Mouse (Mus musculus): ENCODE results near the gene Pgm1. TPM values are rescaled to one million over a fixed set of nuclear protein-coding genes. Genes with fewer than 3 reads are reported as not detected.

Pgm1 gene
- total RNA-seq (2014; rRNA removed) (124 and 125 TPM in 2 replicates), polyA plus RNA-seq (2015; fragmentation: Nextera tagmentation; extraction: Ambion mirVana) (125 and 128 TPM in 2 replicates)

DNA sequence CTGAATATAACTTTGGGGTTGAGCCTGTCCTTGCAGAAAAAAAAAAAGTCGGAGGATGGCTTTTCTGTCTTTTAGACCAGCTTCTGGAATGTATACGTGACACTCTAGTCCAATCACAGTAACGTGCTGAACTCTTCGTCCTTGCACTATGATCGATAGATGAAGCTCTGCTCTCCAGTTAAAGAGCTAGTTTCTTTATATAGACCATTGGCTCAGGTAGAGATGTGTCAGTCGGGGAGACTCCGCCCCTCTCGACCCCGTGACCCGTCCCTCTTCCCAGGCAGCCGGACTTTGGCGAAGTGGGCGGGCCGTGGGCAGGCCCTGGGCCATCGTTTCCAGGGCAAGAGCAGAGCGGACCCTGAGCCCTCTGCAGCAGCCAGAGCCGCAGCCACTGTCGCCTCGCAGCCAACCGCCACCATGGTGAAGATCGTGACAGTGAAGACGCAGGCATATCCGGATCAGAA lies at the start of gene Pgm1:
Gene Pgm1, plus strand, starts transcription at position 266 of the 464 bp plus-strand sequence.
- DNase-seq (ENCODE audit: low spot score) = peak; percentile 82
- Histone ChIP-seq H3K9ac (replicated peaks; ENCODE audit: low read length) (peak within 1 kb of the TSS; percentile 81), H3K27ac (peak within 1 kb of the TSS; percentile 94), H3K4me3 (ENCODE audit: low read length) (peak within 1 kb of the TSS; percentile 72), H3K9me3 (ENCODE audit: low read length) (no peaks in the 10 kb centered on the region), H3K36me3 (ENCODE audit: insufficient read depth, low read length) (no peaks in the 10 kb centered on the region), H3K4me1 (ENCODE audit: insufficient read depth, low read length) (peaks cover 10% of the 10 kb centered on the region), H3K27me3 (ENCODE audit: insufficient read depth, low read length) (no peaks in the 10 kb centered on the region), H3K4me2 (ENCODE audit: low read depth, low read length) (peak within 1 kb of the TSS; percentile 77)
- no peak for TF ChIP-seq CTCF (IDR thresholded peaks at IDR 0.05; ENCODE audit: low read depth)
- WGBS = 3% methylated on average over 23 of the region's 23 CpGs
- ATAC-seq = peak; percentile 88

DNA sequence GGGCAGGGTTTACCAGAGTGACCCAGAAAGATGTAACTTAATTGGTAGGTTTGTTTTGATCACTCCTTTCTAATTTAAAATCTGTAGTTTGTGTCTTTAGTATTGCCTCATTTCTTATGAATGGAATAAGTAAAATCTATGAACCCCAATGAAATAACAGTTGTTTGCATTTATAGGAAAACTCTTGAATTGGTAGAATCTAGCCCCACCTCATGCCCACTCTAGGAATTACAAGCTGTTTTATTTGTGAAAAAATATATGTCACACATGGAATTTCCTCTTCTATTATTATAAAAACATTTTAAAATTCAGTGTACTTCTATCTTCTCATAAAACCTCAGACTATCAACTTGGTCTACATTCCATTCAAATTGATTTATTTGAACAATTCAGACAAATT lies 47.3 kb upstream of the Pgm1 start:
- Histone ChIP-seq H3K4me3 (ENCODE audit: low read length) (no peak overlapping the region), H3K4me1 (ENCODE audit: insufficient read depth, low read length) (no peaks in the 10 kb centered on the region), H3K4me2 (ENCODE audit: low read depth, low read length) (no peak overlapping the region), H3K27ac (no peak overlapping the region), H3K9ac (replicated peaks; ENCODE audit: low read length) (no peak overlapping the region), H3K27me3 (ENCODE audit: insufficient read depth, low read length) (no peaks in the 10 kb centered on the region), H3K9me3 (ENCODE audit: low read length) (no peaks in the 10 kb centered on the region), H3K36me3 (ENCODE audit: insufficient read depth, low read length) (no peaks in the 10 kb centered on the region)
- DNase-seq (ENCODE audit: low spot score) (peak; percentile 62), ATAC-seq (no peak)
- TF ChIP-seq CTCF (IDR thresholded peaks at IDR 0.05; ENCODE audit: low read depth) = peak; percentile 68

DNA sequence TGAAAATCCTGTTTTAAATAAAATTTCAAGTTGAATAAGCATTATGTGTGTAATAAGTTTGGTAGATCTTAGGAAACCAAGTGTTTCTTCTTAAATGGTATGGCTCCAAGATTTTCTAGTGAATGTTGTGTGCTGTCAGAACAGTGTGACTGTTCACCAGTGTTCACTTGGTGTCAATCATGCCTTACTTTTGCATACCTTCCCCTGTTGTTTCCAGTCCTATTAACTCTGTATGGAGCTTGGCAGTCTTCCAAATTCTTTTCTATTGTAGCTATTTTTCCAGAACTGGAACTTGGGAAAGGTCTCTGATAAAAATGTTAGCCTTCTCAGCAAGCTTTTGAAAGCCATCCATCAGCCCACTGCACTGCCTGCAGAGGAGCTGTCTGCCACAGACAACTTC lies 46.8 kb upstream of the Pgm1 start:
- H3K9ac ChIP-seq (replicated peaks; ENCODE audit: low read length) = no peak overlapping the region
- no peaks in the 10 kb centered on the region for H3K27me3 ChIP-seq (ENCODE audit: insufficient read depth, low read length)
- no peak for TF ChIP-seq CTCF (IDR thresholded peaks at IDR 0.05; ENCODE audit: low read depth)
- no peaks in the 10 kb centered on the region for H3K4me1 ChIP-seq (ENCODE audit: insufficient read depth, low read length)
- H3K36me3 ChIP-seq (ENCODE audit: insufficient read depth, low read length) = no peaks in the 10 kb centered on the region
- DNase-seq (ENCODE audit: low spot score) (peak; percentile 8), ATAC-seq (no peak)
- H3K4me3 ChIP-seq (ENCODE audit: low read length) = no peak overlapping the region
- no peak overlapping the region for H3K4me2 ChIP-seq (ENCODE audit: low read depth, low read length)
- no peak overlapping the region for H3K27ac ChIP-seq
- H3K9me3 ChIP-seq (ENCODE audit: low read length) = no peaks in the 10 kb centered on the region

DNA sequence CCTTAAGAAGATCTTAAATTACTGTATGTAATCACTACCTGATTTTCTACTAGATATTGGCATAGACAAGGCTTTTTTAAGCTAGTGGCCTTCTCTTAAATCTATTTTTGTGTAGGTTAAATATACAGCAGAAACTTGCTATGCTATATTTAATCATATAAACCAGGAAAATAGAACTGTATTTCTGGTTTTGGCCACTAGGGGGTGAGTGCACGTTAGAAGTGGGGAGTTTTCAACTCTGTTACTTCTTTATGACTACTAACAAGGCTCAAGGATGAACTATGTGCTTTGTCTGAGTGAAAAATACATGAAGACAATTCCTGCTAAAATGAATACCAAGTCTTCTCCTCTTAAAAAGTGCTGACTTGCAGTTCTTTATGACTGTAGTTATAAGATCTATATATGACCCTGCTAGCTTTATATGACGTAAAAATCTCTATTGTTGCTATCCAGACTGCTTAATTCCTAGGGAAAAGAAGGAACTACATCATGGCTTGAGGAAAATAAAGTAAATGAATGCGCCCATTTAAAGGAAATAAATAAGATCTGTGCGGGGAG lies 15.2 kb upstream of the Pgm1 start:
- Histone ChIP-seq H3K27ac (no peak overlapping the region), H3K4me2 (ENCODE audit: low read depth, low read length) (no peak overlapping the region), H3K9me3 (ENCODE audit: low read length) (no peaks in the 10 kb centered on the region), H3K9ac (replicated peaks; ENCODE audit: low read length) (no peak overlapping the region), H3K36me3 (ENCODE audit: insufficient read depth, low read length) (no peaks in the 10 kb centered on the region), H3K4me1 (ENCODE audit: insufficient read depth, low read length) (no peaks in the 10 kb centered on the region), H3K4me3 (ENCODE audit: low read length) (no peak overlapping the region), H3K27me3 (ENCODE audit: insufficient read depth, low read length) (no peaks in the 10 kb centered on the region)
- ATAC-seq = no peak
- peak; percentile 68 for TF ChIP-seq CTCF (IDR thresholded peaks at IDR 0.05; ENCODE audit: low read depth)
- WGBS = 71% methylated on average over 4 of the region's 4 CpGs
- peak; percentile 59 for DNase-seq (ENCODE audit: low spot score)

DNA sequence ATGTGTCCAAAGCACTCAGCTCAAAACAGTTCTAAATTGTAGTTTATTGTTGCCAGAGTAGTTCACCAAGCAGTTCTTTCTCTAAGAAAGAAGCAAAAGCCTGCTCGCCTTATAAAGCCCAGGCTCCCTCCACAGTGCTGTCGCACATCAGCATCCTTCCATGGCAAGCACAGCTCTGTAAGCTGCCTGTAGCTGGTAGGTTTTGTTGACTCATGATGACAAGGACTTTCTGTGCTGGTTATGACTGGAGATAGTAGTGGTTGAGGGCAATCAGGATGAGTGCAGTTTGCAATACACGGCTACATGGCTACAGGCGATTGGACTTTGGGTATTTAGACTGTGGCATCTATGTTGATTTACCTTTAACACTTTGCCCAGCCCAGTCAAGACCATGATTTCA lies 2.8 kb upstream of the Pgm1 start:
- H3K4me3 ChIP-seq (ENCODE audit: low read length) = no peak overlapping the region
- H3K27ac ChIP-seq = no peak overlapping the region
- WGBS = 96% methylated on average over 4 of the region's 4 CpGs
- no peaks in the 10 kb centered on the region for H3K9me3 ChIP-seq (ENCODE audit: low read length)
- ATAC-seq = no peak
- peaks cover 10% of the 10 kb centered on the region for H3K4me1 ChIP-seq (ENCODE audit: insufficient read depth, low read length)
- H3K27me3 ChIP-seq (ENCODE audit: insufficient read depth, low read length) = no peaks in the 10 kb centered on the region
- H3K36me3 ChIP-seq (ENCODE audit: insufficient read depth, low read length) = no peaks in the 10 kb centered on the region
- H3K4me2 ChIP-seq (ENCODE audit: low read depth, low read length) = no peak overlapping the region
- H3K9ac ChIP-seq (replicated peaks; ENCODE audit: low read length) = no peak overlapping the region
- DNase-seq (ENCODE audit: low spot score) = no peak
- no peak for TF ChIP-seq CTCF (IDR thresholded peaks at IDR 0.05; ENCODE audit: low read depth)

DNA sequence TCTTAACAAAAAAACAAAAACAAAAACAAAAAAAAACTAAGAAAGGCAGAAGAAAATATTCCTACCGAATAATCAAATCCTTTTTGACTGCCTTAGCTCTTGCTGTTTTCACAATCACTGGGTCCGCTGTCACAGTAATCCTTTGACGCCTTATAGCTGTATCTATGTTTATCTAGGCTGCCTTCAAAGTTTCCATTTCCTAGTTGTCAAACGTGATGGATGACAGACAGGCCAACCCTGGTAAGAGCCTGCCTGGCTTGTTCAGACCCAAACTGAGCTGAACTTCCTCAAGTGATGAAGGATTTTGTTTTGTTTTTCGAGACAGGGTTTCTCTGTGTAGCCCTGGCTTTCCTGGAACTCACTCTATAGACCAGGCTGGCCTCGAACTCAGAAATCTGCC lies 693 bp upstream of the Pgm1 start:
- no peaks in the 10 kb centered on the region for H3K36me3 ChIP-seq (ENCODE audit: insufficient read depth, low read length)
- no peaks in the 10 kb centered on the region for H3K27me3 ChIP-seq (ENCODE audit: insufficient read depth, low read length)
- H3K4me1 ChIP-seq (ENCODE audit: insufficient read depth, low read length) = peaks cover 10% of the 10 kb centered on the region
- no peak overlapping the region for H3K9ac ChIP-seq (replicated peaks; ENCODE audit: low read length)
- H3K4me3 ChIP-seq (ENCODE audit: low read length) = no peak overlapping the region
- no peak for ATAC-seq
- no peak overlapping the region for H3K4me2 ChIP-seq (ENCODE audit: low read depth, low read length)
- 78% methylated on average over 6 of the region's 6 CpGs for WGBS
- H3K9me3 ChIP-seq (ENCODE audit: low read length) = no peaks in the 10 kb centered on the region
- no peak overlapping the region for H3K27ac ChIP-seq
- TF ChIP-seq CTCF (IDR thresholded peaks at IDR 0.05; ENCODE audit: low read depth) = no peak
- no peak for DNase-seq (ENCODE audit: low spot score)

Measured in hindbrain, postnatal 0 days (tissue).